Mouse (Mus musculus): ENCODE measurements at regions not wholly inside any gene's neighbourhood (a gene's known extent, or its start where the extent isn't known, plus 50 kb on each side); places are given as distances from the start of the nearest gene placed in this dataset.

DNA sequence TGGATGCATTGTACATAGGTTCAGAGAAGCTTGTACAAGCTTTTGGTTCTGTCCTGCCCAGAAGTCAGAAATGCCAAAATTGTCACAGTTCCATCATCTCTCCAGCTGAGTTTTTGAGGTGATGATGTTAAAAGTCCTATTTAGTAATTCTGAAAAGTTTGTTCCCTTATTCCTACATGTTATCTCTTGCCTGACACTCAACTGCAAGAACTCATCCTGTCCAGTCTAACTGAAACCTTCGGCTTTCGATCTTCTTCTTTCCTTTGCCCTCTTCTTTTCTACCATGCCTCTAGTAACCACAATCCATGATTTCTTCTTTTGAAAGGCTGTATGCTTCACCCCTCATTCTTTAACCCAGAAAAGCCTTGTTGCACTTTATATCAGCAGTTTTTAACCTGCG is 313.2 kb upstream of the Trib2 start:
- TF ChIP-seq CTCF (IDR thresholded peaks at IDR 0.05; ENCODE audit: low read depth, low read length) (no peak), POLR2A (IDR thresholded peaks at IDR 0.05; ENCODE audit: borderline replicate concordance, low read depth, low read length) (no peak)
